Mouse (Mus musculus): ENCODE data around the gene 1700025G04Rik. TPM values are rescaled to one million over a fixed set of nuclear protein-coding genes. Genes with fewer than 3 reads are reported as not detected.

The 1700025G04Rik gene
- polyA plus RNA-seq, 1 experiment from 2014 or later = 24.4 TPM

DNA sequence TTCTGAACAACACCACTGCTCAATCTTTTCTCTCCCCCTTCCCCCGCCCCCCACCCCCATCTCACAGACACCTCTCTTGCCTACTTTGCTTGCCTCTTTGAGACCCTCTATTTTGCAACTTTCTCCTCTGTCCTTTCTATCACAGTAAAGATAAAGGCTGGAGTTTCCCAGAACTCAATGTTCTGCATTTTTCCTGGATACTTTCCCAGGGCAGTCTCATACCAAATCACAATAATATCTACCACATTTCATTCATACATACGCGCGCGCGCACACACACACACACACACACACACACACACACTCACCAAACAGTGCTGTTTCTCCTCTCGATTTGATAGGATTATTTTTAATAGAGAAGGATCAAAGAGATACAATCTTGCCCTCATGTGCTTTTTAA is 8.8 kb downstream of the 1700025G04Rik start:
- H3K9ac ChIP-seq (ENCODE audit: low read depth, low read length) = no peak overlapping the region
- no peaks in the 10 kb centered on the region for H3K27me3 ChIP-seq (ENCODE audit: control insufficient read depth, insufficient read depth, low read length)
- H3K4me2 ChIP-seq (replicated peaks; ENCODE audit: low read depth, low read length) = no peak overlapping the region
- H3K36me3 ChIP-seq (ENCODE audit: control insufficient read depth, insufficient read depth, low read length) = no peaks in the 10 kb centered on the region
- no peak overlapping the region for H3K27ac ChIP-seq (ENCODE audit: low read depth, low read length)
- 96% methylated on average over 7 of the region's 7 CpGs for WGBS
- ATAC-seq (ENCODE audit: low FRiP score, low TSS enrichment) = no peak
- H3K9me3 ChIP-seq (ENCODE audit: control insufficient read depth, low read length) = no peaks in the 10 kb centered on the region
- H3K4me1 ChIP-seq (ENCODE audit: control insufficient read depth, insufficient read depth, low read length) = peaks cover 7% of the 10 kb centered on the region; the same call in 1 of the 2 replicates
- H3K4me3 ChIP-seq (ENCODE audit: low read length) = no peak overlapping the region

DNA sequence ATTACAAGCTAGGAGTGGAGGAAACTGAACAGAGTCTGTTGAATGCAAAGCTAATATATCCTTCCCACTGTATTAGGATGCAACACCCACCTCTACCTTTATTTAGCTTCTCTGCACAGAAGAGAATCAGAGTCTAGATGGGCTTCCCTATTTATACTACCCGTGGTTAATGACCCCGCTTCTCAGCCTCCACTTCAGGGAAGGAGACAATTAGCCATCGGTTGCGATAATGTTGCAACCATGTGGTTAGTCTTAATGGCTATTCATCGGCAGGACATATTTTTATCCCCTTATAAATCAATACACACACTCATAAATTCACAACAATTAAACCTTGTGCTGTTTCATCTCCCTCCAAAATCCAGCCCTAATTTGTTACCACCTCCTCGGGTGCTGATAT is 9.7 kb downstream of the 1700025G04Rik start:
- 66% methylated on average over 6 of the region's 6 CpGs for WGBS
- no peak overlapping the region for H3K4me2 ChIP-seq (replicated peaks; ENCODE audit: low read depth, low read length)
- H3K9ac ChIP-seq (ENCODE audit: low read depth, low read length) = no peak overlapping the region
- peaks cover 2% of the 10 kb centered on the region; the same call in 1 of the 2 replicates for H3K4me1 ChIP-seq (ENCODE audit: control insufficient read depth, insufficient read depth, low read length)
- ATAC-seq (ENCODE audit: low FRiP score, low TSS enrichment) = no peak
- H3K9me3 ChIP-seq (ENCODE audit: control insufficient read depth, low read length) = no peaks in the 10 kb centered on the region
- no peaks in the 10 kb centered on the region for H3K27me3 ChIP-seq (ENCODE audit: control insufficient read depth, insufficient read depth, low read length)
- H3K27ac ChIP-seq (ENCODE audit: low read depth, low read length) = no peak overlapping the region
- no peak overlapping the region for H3K4me3 ChIP-seq (ENCODE audit: low read length)
- H3K36me3 ChIP-seq (ENCODE audit: control insufficient read depth, insufficient read depth, low read length) = no peaks in the 10 kb centered on the region

GRCm38 (mm10) chr1:152077171-152077715 is 12.7 kb downstream of the 1700025G04Rik start:
- H3K27ac ChIP-seq (ENCODE audit: low read depth, low read length) = no peak overlapping the region
- H3K9ac ChIP-seq (ENCODE audit: low read depth, low read length) = no peak overlapping the region
- H3K9me3 ChIP-seq (ENCODE audit: control insufficient read depth, low read length) = no peaks in the 10 kb centered on the region
- ATAC-seq (ENCODE audit: low FRiP score, low TSS enrichment) = no peak
- H3K4me1 ChIP-seq (ENCODE audit: control insufficient read depth, insufficient read depth, low read length) = no peaks in the 10 kb centered on the region
- H3K4me3 ChIP-seq (ENCODE audit: low read length) = no peak overlapping the region
- no peaks in the 10 kb centered on the region for H3K27me3 ChIP-seq (ENCODE audit: control insufficient read depth, insufficient read depth, low read length)
- no peaks in the 10 kb centered on the region for H3K36me3 ChIP-seq (ENCODE audit: control insufficient read depth, insufficient read depth, low read length)
- WGBS = 82% methylated on average over 11 of the region's 11 CpGs
- no peak overlapping the region for H3K4me2 ChIP-seq (replicated peaks; ENCODE audit: low read depth, low read length)

- H3K27ac ChIP-seq (ENCODE audit: low read depth, low read length) = no peak overlapping the region
- H3K9me3 ChIP-seq (ENCODE audit: control insufficient read depth, low read length) = no peaks in the 10 kb centered on the region
- H3K9ac ChIP-seq (ENCODE audit: low read depth, low read length) = no peak overlapping the region
- no peaks in the 10 kb centered on the region for H3K27me3 ChIP-seq (ENCODE audit: control insufficient read depth, insufficient read depth, low read length)
- ATAC-seq (ENCODE audit: low FRiP score, low TSS enrichment) = no peak
- H3K4me1 ChIP-seq (ENCODE audit: control insufficient read depth, insufficient read depth, low read length) = no peaks in the 10 kb centered on the region
- H3K4me2 ChIP-seq (replicated peaks; ENCODE audit: low read depth, low read length) = no peak overlapping the region
- H3K4me3 ChIP-seq (ENCODE audit: low read length) = no peak overlapping the region
- H3K36me3 ChIP-seq (ENCODE audit: control insufficient read depth, insufficient read depth, low read length) = no peaks in the 10 kb centered on the region
- 91% methylated on average over 14 of the region's 14 CpGs for WGBS
Observed at GRCm38 (mm10) chr1:152076222-152076845, 13.6 kb downstream of the 1700025G04Rik start.

GRCm38 (mm10) chr1:152075725-152076124 is 14.2 kb downstream of the 1700025G04Rik start:
- Histone ChIP-seq H3K9me3 (ENCODE audit: control insufficient read depth, low read length) (no peaks in the 10 kb centered on the region), H3K36me3 (ENCODE audit: control insufficient read depth, insufficient read depth, low read length) (no peaks in the 10 kb centered on the region), H3K27ac (ENCODE audit: low read depth, low read length) (no peak overlapping the region), H3K4me3 (ENCODE audit: low read length) (no peak overlapping the region), H3K9ac (ENCODE audit: low read depth, low read length) (no peak overlapping the region), H3K4me2 (replicated peaks; ENCODE audit: low read depth, low read length) (no peak overlapping the region), H3K27me3 (ENCODE audit: control insufficient read depth, insufficient read depth, low read length) (no peaks in the 10 kb centered on the region), H3K4me1 (ENCODE audit: control insufficient read depth, insufficient read depth, low read length) (no peaks in the 10 kb centered on the region)
- no peak for ATAC-seq (ENCODE audit: low FRiP score, low TSS enrichment)
- WGBS = 95% methylated on average over 6 of the region's 6 CpGs

- Histone ChIP-seq H3K36me3 (ENCODE audit: control insufficient read depth, insufficient read depth, low read length) (no peaks in the 10 kb centered on the region), H3K9me3 (ENCODE audit: control insufficient read depth, low read length) (no peaks in the 10 kb centered on the region), H3K27ac (ENCODE audit: low read depth, low read length) (no peak overlapping the region), H3K4me3 (ENCODE audit: low read length) (no peak overlapping the region), H3K9ac (ENCODE audit: low read depth, low read length) (no peak overlapping the region), H3K4me2 (replicated peaks; ENCODE audit: low read depth, low read length) (no peak overlapping the region), H3K4me1 (ENCODE audit: control insufficient read depth, insufficient read depth, low read length) (no peaks in the 10 kb centered on the region), H3K27me3 (ENCODE audit: control insufficient read depth, insufficient read depth, low read length) (no peaks in the 10 kb centered on the region)
- no peak for ATAC-seq (ENCODE audit: low FRiP score, low TSS enrichment)
- 73% methylated on average over 4 of the region's 4 CpGs for WGBS
Observed at GRCm38 (mm10) chr1:152070441-152070840, 19.5 kb downstream of the 1700025G04Rik start.

DNA sequence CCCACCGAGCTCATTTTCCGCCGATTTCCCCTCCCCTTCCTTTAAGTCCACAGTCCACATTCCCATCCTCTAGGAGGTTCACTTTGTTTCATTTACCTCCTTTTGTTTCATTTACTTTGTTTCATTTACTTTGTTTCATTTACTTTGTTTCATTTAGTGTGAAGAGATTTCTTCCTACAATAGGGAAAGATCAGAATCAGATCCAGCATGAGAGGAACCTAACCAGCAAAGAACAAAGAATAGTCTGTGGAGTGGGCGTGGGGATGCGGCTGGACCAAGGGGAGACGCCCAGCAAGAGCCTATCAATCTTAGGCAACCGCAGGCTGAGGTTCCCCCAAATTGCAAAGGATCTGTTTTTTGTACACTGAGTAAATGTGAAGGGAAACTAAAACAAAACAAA is 20.2 kb downstream of the 1700025G04Rik start:
- no peak overlapping the region for H3K4me3 ChIP-seq (ENCODE audit: low read length)
- H3K4me2 ChIP-seq (replicated peaks; ENCODE audit: low read depth, low read length) = no peak overlapping the region
- H3K27ac ChIP-seq (ENCODE audit: low read depth, low read length) = no peak overlapping the region
- no peak for ATAC-seq (ENCODE audit: low FRiP score, low TSS enrichment)
- no peak overlapping the region for H3K9ac ChIP-seq (ENCODE audit: low read depth, low read length)
- no peaks in the 10 kb centered on the region for H3K9me3 ChIP-seq (ENCODE audit: control insufficient read depth, low read length)
- no peaks in the 10 kb centered on the region for H3K4me1 ChIP-seq (ENCODE audit: control insufficient read depth, insufficient read depth, low read length)
- no peaks in the 10 kb centered on the region for H3K36me3 ChIP-seq (ENCODE audit: control insufficient read depth, insufficient read depth, low read length)
- H3K27me3 ChIP-seq (ENCODE audit: control insufficient read depth, insufficient read depth, low read length) = no peaks in the 10 kb centered on the region
- 91% methylated on average over 7 of the region's 7 CpGs for WGBS

DNA sequence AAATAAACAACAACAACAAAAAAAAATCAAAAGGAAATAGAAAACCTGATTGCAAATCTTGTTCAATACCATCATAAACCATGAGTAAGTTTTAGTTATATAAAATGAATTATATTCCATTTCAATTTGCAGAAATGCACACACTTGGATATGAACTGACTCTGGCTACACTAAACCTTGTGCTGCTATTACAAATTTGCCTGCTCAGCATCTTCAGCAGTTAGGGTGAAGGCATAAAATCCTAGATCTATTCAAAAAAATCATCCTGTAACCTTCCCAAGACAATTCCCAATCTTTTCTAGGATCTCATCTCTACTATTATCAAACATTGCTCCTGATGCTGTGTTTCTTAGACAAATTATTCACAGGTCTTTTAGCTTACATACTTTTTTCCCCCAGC is 22.0 kb downstream of the 1700025G04Rik start:
- Histone ChIP-seq H3K4me1 (ENCODE audit: control insufficient read depth, insufficient read depth, low read length) (no peaks in the 10 kb centered on the region), H3K4me2 (replicated peaks; ENCODE audit: low read depth, low read length) (no peak overlapping the region), H3K4me3 (ENCODE audit: low read length) (no peak overlapping the region), H3K27me3 (ENCODE audit: control insufficient read depth, insufficient read depth, low read length) (no peaks in the 10 kb centered on the region), H3K9me3 (ENCODE audit: control insufficient read depth, low read length) (no peaks in the 10 kb centered on the region), H3K36me3 (ENCODE audit: control insufficient read depth, insufficient read depth, low read length) (no peaks in the 10 kb centered on the region), H3K27ac (ENCODE audit: low read depth, low read length) (no peak overlapping the region), H3K9ac (ENCODE audit: low read depth, low read length) (no peak overlapping the region)
- no peak for ATAC-seq (ENCODE audit: low FRiP score, low TSS enrichment)

- no peak for ATAC-seq (ENCODE audit: low FRiP score, low TSS enrichment)
- Histone ChIP-seq H3K4me1 (ENCODE audit: control insufficient read depth, insufficient read depth, low read length) (no peaks in the 10 kb centered on the region), H3K27ac (ENCODE audit: low read depth, low read length) (no peak overlapping the region), H3K36me3 (ENCODE audit: control insufficient read depth, insufficient read depth, low read length) (no peaks in the 10 kb centered on the region), H3K4me3 (ENCODE audit: low read length) (no peak overlapping the region), H3K9me3 (ENCODE audit: control insufficient read depth, low read length) (no peaks in the 10 kb centered on the region), H3K27me3 (ENCODE audit: control insufficient read depth, insufficient read depth, low read length) (no peaks in the 10 kb centered on the region), H3K4me2 (replicated peaks; ENCODE audit: low read depth, low read length) (no peak overlapping the region), H3K9ac (ENCODE audit: low read depth, low read length) (no peak overlapping the region)
- 97% methylated on average over 7 of the region's 7 CpGs for WGBS
Observed at GRCm38 (mm10) chr1:152065527-152065926, 24.4 kb downstream of the 1700025G04Rik start.

Data from kidney, embryonic 14.5 days (tissue).